Mouse (Mus musculus): ENCODE results near the gene Atg14. TPM values are rescaled to one million over a fixed set of nuclear protein-coding genes. Genes with fewer than 3 reads are reported as not detected.

The Atg14 gene
- polyA plus RNA-seq, 1 experiment = 9.4 TPM

- under 1% methylated on average over 46 of the region's 46 CpGs for whole genome bisulfite sequencing
- Histone ChIP-seq H3K4me3 (ENCODE audit: insufficient read depth, low read depth, low read length) (peak overlapping the region; percentile 92), H3K27me3 (replicated peaks; ENCODE audit: control insufficient read depth, insufficient read depth, low read length) (no peaks in the 10 kb centered on the region), H3K27ac (ENCODE audit: insufficient read depth, low read depth, low read length) (peak overlapping the region; percentile 67; the same call in 1 of the 2 replicates), H3K4me1 (ENCODE audit: control insufficient read depth, insufficient read depth, low read length) (peaks cover 10% of the 10 kb centered on the region; the same call in 1 of the 2 replicates), H3K36me3 (ENCODE audit: control insufficient read depth, insufficient read depth, low read length) (no peaks in the 10 kb centered on the region)
- DNase-seq = peak; percentile 99
- no peak for TF ChIP-seq CTCF (conservative IDR thresholded peaks at IDR 0.05; ENCODE audit: insufficient read depth, insufficient read length, low read depth, low read length)
- TF ChIP-seq POLR2A (IDR thresholded peaks at IDR 0.05; ENCODE audit: low read depth, low read length) = no peak
Observed at GRCm38 (mm10) chr14:47567962-47568652, 2.3 kb downstream of the Atg14 start.

GRCm38 (mm10) chr14:47563106-47563505, 7.3 kb downstream of the Atg14 start:
- 61% methylated on average over 4 of the region's 4 CpGs for WGBS
- H3K27ac ChIP-seq (ENCODE audit: insufficient read depth, low read depth, low read length) = peak overlapping the region; percentile 91
- peak; percentile 83 for DNase-seq

GRCm38 (mm10) chr14:47562530-47562929, 7.9 kb downstream of the Atg14 start:
- TF ChIP-seq POLR2A (IDR thresholded peaks at IDR 0.05; ENCODE audit: low read depth, low read length) (no peak), CTCF (conservative IDR thresholded peaks at IDR 0.05; ENCODE audit: insufficient read depth, insufficient read length, low read depth, low read length) (no peak)
- DNase-seq = peak; percentile 20
- H3K4me1 ChIP-seq (ENCODE audit: control insufficient read depth, insufficient read depth, low read length) = peaks cover 12% of the 10 kb centered on the region; the same call in 1 of the 2 replicates
- no peaks in the 10 kb centered on the region for H3K36me3 ChIP-seq (ENCODE audit: control insufficient read depth, insufficient read depth, low read length)
- H3K27me3 ChIP-seq (replicated peaks; ENCODE audit: control insufficient read depth, insufficient read depth, low read length) = no peaks in the 10 kb centered on the region
- H3K4me3 ChIP-seq (ENCODE audit: insufficient read depth, low read depth, low read length) = no peak overlapping the region
- 89% methylated on average over 1 of the region's 1 CpGs for WGBS
- peak overlapping the region; percentile 91 for H3K27ac ChIP-seq (ENCODE audit: insufficient read depth, low read depth, low read length)

More at GRCm38 (mm10) chr14:47563106-47563505, 7.3 kb downstream of the Atg14 start:
- H3K27me3 ChIP-seq (replicated peaks; ENCODE audit: control insufficient read depth, insufficient read depth, low read length) = no peaks in the 10 kb centered on the region
- TF ChIP-seq POLR2A (IDR thresholded peaks at IDR 0.05; ENCODE audit: low read depth, low read length) (no peak), CTCF (conservative IDR thresholded peaks at IDR 0.05; ENCODE audit: insufficient read depth, insufficient read length, low read depth, low read length) (no peak)
- H3K4me1 ChIP-seq (ENCODE audit: control insufficient read depth, insufficient read depth, low read length) = peaks cover 12% of the 10 kb centered on the region; the same call in 1 of the 2 replicates
- H3K36me3 ChIP-seq (ENCODE audit: control insufficient read depth, insufficient read depth, low read length) = no peaks in the 10 kb centered on the region
- no peak overlapping the region for H3K4me3 ChIP-seq (ENCODE audit: insufficient read depth, low read depth, low read length)

- peak; percentile 16 for DNase-seq
- no peak overlapping the region for H3K4me3 ChIP-seq (ENCODE audit: insufficient read depth, low read depth, low read length)
- peaks cover 9% of the 10 kb centered on the region; the same call in 1 of the 2 replicates for H3K4me1 ChIP-seq (ENCODE audit: control insufficient read depth, insufficient read depth, low read length)
- no peak overlapping the region; the same call in 1 of the 2 replicates for H3K27ac ChIP-seq (ENCODE audit: insufficient read depth, low read depth, low read length)
- H3K27me3 ChIP-seq (replicated peaks; ENCODE audit: control insufficient read depth, insufficient read depth, low read length) = no peaks in the 10 kb centered on the region
- 62% methylated on average over 2 of the region's 2 CpGs for WGBS
- no peak for TF ChIP-seq CTCF (conservative IDR thresholded peaks at IDR 0.05; ENCODE audit: insufficient read depth, insufficient read length, low read depth, low read length)
- no peak for TF ChIP-seq POLR2A (IDR thresholded peaks at IDR 0.05; ENCODE audit: low read depth, low read length)
- H3K36me3 ChIP-seq (ENCODE audit: control insufficient read depth, insufficient read depth, low read length) = peaks cover 2% of the 10 kb centered on the region; the same call in 1 of the 2 replicates
Observed at GRCm38 (mm10) chr14:47560714-47561113, 9.7 kb downstream of the Atg14 start.

DNA sequence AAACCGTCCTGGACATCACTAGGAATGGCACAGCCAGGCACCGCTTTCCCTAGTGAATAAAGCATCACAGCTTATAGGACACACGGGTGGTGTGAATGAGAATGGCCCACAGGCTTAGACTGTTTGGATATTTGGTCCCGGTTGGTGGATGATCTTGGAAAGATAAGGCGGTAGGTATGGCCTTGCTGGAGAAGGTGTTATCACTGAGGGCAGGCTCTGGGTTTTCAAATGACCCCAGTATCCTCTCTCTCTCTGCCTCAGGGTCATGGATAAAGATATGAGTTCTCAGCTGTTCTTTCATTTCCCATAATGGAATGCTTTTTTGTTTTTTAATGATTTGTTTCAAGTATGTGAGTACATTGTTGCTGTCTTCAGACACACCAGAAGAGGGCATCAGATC, 15.2 kb downstream of the Atg14 start:
- TF ChIP-seq POLR2A (IDR thresholded peaks at IDR 0.05; ENCODE audit: low read depth, low read length) = no peak
- TF ChIP-seq CTCF (conservative IDR thresholded peaks at IDR 0.05; ENCODE audit: insufficient read depth, insufficient read length, low read depth, low read length) = no peak
- no peak for DNase-seq
- Histone ChIP-seq H3K4me1 (ENCODE audit: control insufficient read depth, insufficient read depth, low read length) (no peaks in the 10 kb centered on the region), H3K36me3 (ENCODE audit: control insufficient read depth, insufficient read depth, low read length) (peaks cover 2% of the 10 kb centered on the region; the same call in 1 of the 2 replicates), H3K27me3 (replicated peaks; ENCODE audit: control insufficient read depth, insufficient read depth, low read length) (no peaks in the 10 kb centered on the region), H3K4me3 (ENCODE audit: insufficient read depth, low read depth, low read length) (no peak overlapping the region), H3K27ac (ENCODE audit: insufficient read depth, low read depth, low read length) (no peak overlapping the region)
- 95% methylated on average over 5 of the region's 5 CpGs for WGBS

DNA sequence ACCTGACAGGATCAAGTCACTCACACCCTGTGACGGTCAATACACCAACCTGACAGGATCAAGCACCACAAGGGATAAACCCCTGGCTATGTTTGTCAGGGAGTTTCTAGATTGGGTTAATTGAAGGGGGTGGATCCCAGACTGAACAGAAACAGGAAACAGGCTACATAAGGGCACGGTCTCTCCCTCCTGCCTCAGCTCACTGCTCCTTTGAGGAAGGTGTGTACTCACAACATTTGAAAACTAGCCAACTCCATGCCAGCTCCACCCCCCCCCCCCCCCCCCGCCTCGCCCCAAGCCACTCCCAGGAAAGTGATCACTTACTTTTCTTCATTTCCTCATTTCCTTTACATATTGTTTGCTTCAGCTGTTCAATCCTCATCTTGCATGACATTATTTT, 16.2 kb downstream of the Atg14 start:
- no peak for DNase-seq
- Histone ChIP-seq H3K4me3 (ENCODE audit: insufficient read depth, low read depth, low read length) (no peak overlapping the region), H3K27ac (ENCODE audit: insufficient read depth, low read depth, low read length) (no peak overlapping the region), H3K4me1 (ENCODE audit: control insufficient read depth, insufficient read depth, low read length) (no peaks in the 10 kb centered on the region), H3K27me3 (replicated peaks; ENCODE audit: control insufficient read depth, insufficient read depth, low read length) (no peaks in the 10 kb centered on the region), H3K36me3 (ENCODE audit: control insufficient read depth, insufficient read depth, low read length) (peaks cover 2% of the 10 kb centered on the region; the same call in 1 of the 2 replicates)
- no peak for TF ChIP-seq POLR2A (IDR thresholded peaks at IDR 0.05; ENCODE audit: low read depth, low read length)
- TF ChIP-seq CTCF (conservative IDR thresholded peaks at IDR 0.05; ENCODE audit: insufficient read depth, insufficient read length, low read depth, low read length) = no peak
- WGBS = 79% methylated on average over 4 of the region's 4 CpGs

DNA sequence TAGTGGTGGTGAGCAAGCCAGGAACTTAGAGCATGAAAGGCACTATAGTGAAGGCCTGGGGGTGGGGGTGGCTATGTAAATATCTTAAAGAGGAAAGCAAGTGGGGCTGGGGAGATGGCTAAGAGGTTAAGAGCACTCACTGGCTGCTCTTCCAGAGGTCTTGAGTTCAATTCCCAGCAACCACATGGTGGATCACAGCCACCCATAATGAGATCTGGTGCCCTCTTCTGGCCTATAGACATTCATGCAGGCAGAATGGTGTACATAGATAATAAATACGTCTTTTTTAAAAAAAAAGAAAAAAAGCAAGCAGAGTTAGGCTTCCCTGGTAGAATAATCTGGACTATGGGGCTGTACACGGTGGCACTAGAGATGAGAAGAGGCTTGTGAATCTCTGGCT, 17.1 kb downstream of the Atg14 start:
- H3K27me3 ChIP-seq (replicated peaks; ENCODE audit: control insufficient read depth, insufficient read depth, low read length) = no peaks in the 10 kb centered on the region
- peaks cover 5% of the 10 kb centered on the region; the same call in 1 of the 2 replicates for H3K36me3 ChIP-seq (ENCODE audit: control insufficient read depth, insufficient read depth, low read length)
- WGBS = 97% methylated on average over 2 of the region's 2 CpGs
- H3K27ac ChIP-seq (ENCODE audit: insufficient read depth, low read depth, low read length) = no peak overlapping the region
- DNase-seq = no peak
- no peaks in the 10 kb centered on the region for H3K4me1 ChIP-seq (ENCODE audit: control insufficient read depth, insufficient read depth, low read length)
- no peak overlapping the region for H3K4me3 ChIP-seq (ENCODE audit: insufficient read depth, low read depth, low read length)
- no peak for TF ChIP-seq POLR2A (IDR thresholded peaks at IDR 0.05; ENCODE audit: low read depth, low read length)

Data from kidney, adult 2 months (tissue).